ENCODE assay signal across 8 mouse cellular contexts in genomic region chr16:23982891-23983588, GRCm38 (mm10). TPM values are rescaled to one million over a fixed set of nuclear protein-coding genes. Genes with fewer than 3 reads are reported as not detected.
DNase-seq lines count a peak whose midpoint lies in the region; ATAC-seq and TF ChIP-seq lines count a peak whose summit lies in the region.

No protein-coding gene starts in this region.

- ATAC-seq in forebrain, embryonic 12.5 days (ENCODE audit: low FRiP score) = 0 out of 2 replicates have a peak, but pooled peaks have one; percentile 8

- H3K4me2 ChIP-seq in forebrain, embryonic 12.5 days = peak overlapping the region; percentile 72

- H3K27me3 ChIP-seq in C2C12 (ENCODE audit: control insufficient read depth, insufficient read depth, insufficient read length) = no peaks in the 10 kb centered on the region
- peaks cover 75% of the 10 kb centered on the region for H3K27me3 ChIP-seq in forebrain, embryonic 12.5 days

- peaks cover 4% of the 10 kb centered on the region for H3K36me3 ChIP-seq in C2C12 (ENCODE audit: control insufficient read depth, insufficient read depth)
- H3K36me3 ChIP-seq in forebrain, embryonic 12.5 days (replicated peaks) = no peaks in the 10 kb centered on the region

- no peak for TF ChIP-seq CTCF in C2C12 (IDR thresholded peaks at IDR 0.05; ENCODE audit: control insufficient read depth, insufficient read depth, insufficient read length)

- H3K4me3 ChIP-seq in C2C12 (ENCODE audit: insufficient read depth, poor library complexity, severe bottlenecking) = peak overlapping the region; percentile 8
- H3K4me3 ChIP-seq in forebrain, embryonic 12.5 days (replicated peaks) = peak overlapping the region; percentile 36

- under 1% methylated on average over 32 of the region's 33 CpGs for WGBS in forebrain, embryonic 12.5 days

- peak; percentile 42 to 70 for DNase-seq in adrenal gland, postnatal 4 days (ENCODE audit: low spot score in 2 of 2)
- DNase-seq in heart, postnatal 25 days (ENCODE audit: low spot score) = peak; percentile 46
- DNase-seq in layer of hippocampus, adult 9-11 months = peak; percentile 74
- DNase-seq in lung, postnatal 14 days = peak; percentile 84
- DNase-seq in right cerebral cortex, adult 2 months (ENCODE audit: low spot score in 2 of 2) = peak; percentile 74
- peak; percentile 70 for DNase-seq in urinary bladder, postnatal 25 days (ENCODE audit: low spot score)

- H3K4me1 ChIP-seq in forebrain, embryonic 12.5 days = peaks cover 50% of the 10 kb centered on the region

- peaks cover 84% of the 10 kb centered on the region for H3K79me2 ChIP-seq in C2C12 (ENCODE audit: control insufficient read depth, insufficient read depth)

- peak overlapping the region; percentile 13; the same call in 1 of the 2 replicates for H3K9ac ChIP-seq in forebrain, embryonic 12.5 days

- H3K27ac ChIP-seq in forebrain, embryonic 12.5 days = no peak overlapping the region

- no peak overlapping the region for H3ac ChIP-seq in C2C12 (ENCODE audit: control insufficient read depth, insufficient read length, low read depth)

- intact Hi-C loops in heart, postnatal 25 days (cut with DNase I) = loop anchor here (2.0 kb wide), 1 partner anchor 1280 kb away; no protein-coding TSS in a partner anchor

- no peaks in the 10 kb centered on the region for H3K9me3 ChIP-seq in forebrain, embryonic 12.5 days

- H3K79me3 ChIP-seq in C2C12 (ENCODE audit: low read depth) = peaks cover 26% of the 10 kb centered on the region

TF ChIP-seq in C2C12, 6 proteins besides CTCF, POLR2A, EP300 and RAD21:
- TF ChIP-seq MYOD1 (IDR thresholded peaks at IDR 0.05; ENCODE audit: control insufficient read depth, insufficient read length, low read depth) (no peak), MYOG (IDR thresholded peaks at IDR 0.05; ENCODE audit: control insufficient read depth, extremely low read depth, insufficient read length) (no peak), FOSL1 (IDR thresholded peaks at IDR 0.05; ENCODE audit: insufficient read depth, low read length, poor library complexity, severe bottlenecking) (no peak), CEBPB (IDR thresholded peaks at IDR 0.05; ENCODE audit: low read depth) (no peak)

RNA-seq across cellular contexts. Expression of gene Gm37419, which starts 5.2 kb away (rescaled TPM):
- not detected for polyA plus RNA-seq in C2C12 (2012; fragmentation: generic; extraction: Trizol)
- total RNA-seq in adrenal gland, postnatal 4 days (2021) = not detected
- polyA plus RNA-seq in forebrain, embryonic 12.5 days (2016; fragmentation: Nextera tagmentation; extraction: Ambion mirVana) = not detected in 2 replicates
- not detected for total RNA-seq in heart, postnatal 25 days (2021)

RNA-seq across cellular contexts. Expression of gene Bcl6, which starts 5.6 kb away (rescaled TPM):
- polyA plus RNA-seq in C2C12 (2012; fragmentation: generic; extraction: Trizol) = 6.2 TPM
- 10 to 100 TPM; 30.2 to 31.3 TPM for total RNA-seq in adrenal gland, postnatal 4 days (2021)
- 0.40 and 0.42 TPM in 2 replicates for polyA plus RNA-seq in forebrain, embryonic 12.5 days (2016; fragmentation: Nextera tagmentation; extraction: Ambion mirVana)
- total RNA-seq in heart, postnatal 25 days (2021) = 10 to 100 TPM; 12.0 to 17.6 TPM

RNA-seq across cellular contexts. Expression of gene Rtp2, which starts 50.8 kb away (rescaled TPM):
- not detected for polyA plus RNA-seq in C2C12 (2012; fragmentation: generic; extraction: Trizol)
- total RNA-seq in adrenal gland, postnatal 4 days (2021) = not detected
- polyA plus RNA-seq in forebrain, embryonic 12.5 days (2016; fragmentation: Nextera tagmentation; extraction: Ambion mirVana) = 0.29 and 0.83 TPM in 2 replicates
- total RNA-seq in heart, postnatal 25 days (2021) = not detected
